Mouse (Mus musculus) heart, embryonic 14.5 days (tissue): ENCODE data around the gene Gsc. TPM values are rescaled to one million over a fixed set of nuclear protein-coding genes. Genes with fewer than 3 reads are reported as not detected.

ENCODE experiments used
- ATAC-seq: fragments of 200-750 bp; cut with Nextera tagmentation; 2 replicates; pipeline ENCODE4 v1.8.0; 2017; ENCODE audit warnings: low read depth, moderate TSS enrichment; ENCODE audit not compliant: insufficient number of reproducible peaks, insufficient read depth, low FRiP score
- H3K27ac ChIP-seq, 2 experiments: fragments of 200-500 bp in 1 of 2; fragments of 300-500 bp in 1 of 2; sonication (generic) in 1 of 2; replicated peaks in 1 of 2; 2 replicates each; pipeline ENCODE4 v1.5.1; 2012 to 2014; ENCODE audit warnings: low read depth in 2 of 2, low read length in 2 of 2, control low read depth in 1 of 2, mild to moderate bottlenecking in 1 of 2, mixed read lengths in 1 of 2; ENCODE audit not compliant: control insufficient read depth in 1 of 2, insufficient read depth in 1 of 2
- H3K27me3 ChIP-seq: fragments of 300-500 bp; sonication (generic); 2 replicates; pipeline ENCODE4 v1.6.1; 2014; ENCODE audit warnings: mild to moderate bottlenecking, low read length, control low read depth; ENCODE audit not compliant: control insufficient read depth, insufficient read depth
- H3K36me3 ChIP-seq: fragments of 300-500 bp; sonication (generic); 2 replicates; pipeline ENCODE4 v1.6.1; 2014; ENCODE audit warnings: mild to moderate bottlenecking, control low read depth, low read length, mixed read lengths; ENCODE audit not compliant: control insufficient read depth, insufficient read depth
- H3K4me1 ChIP-seq, 2 experiments: fragments of 200-500 bp in 1 of 2; fragments of 300-500 bp in 1 of 2; sonication (generic) in 1 of 2; 2 replicates each; pipeline ENCODE4 v1.6.1; 2012 to 2014; ENCODE audit warnings: low read length in 2 of 2, control low read depth in 1 of 2, mixed read lengths in 1 of 2; ENCODE audit not compliant: control insufficient read depth in 2 of 2, insufficient read depth in 2 of 2
- H3K4me2 ChIP-seq: fragments of 300-500 bp; sonication (generic); 2 replicates; pipeline ENCODE4 v1.6.1; 2014; ENCODE audit warnings: mild to moderate bottlenecking, low read length
- H3K4me3 ChIP-seq, 2 experiments: fragments of 200-500 bp in 1 of 2; fragments of 300-500 bp in 1 of 2; sonication (generic) in 1 of 2; 2 replicates each; pipeline ENCODE4 v1.5.1; 2012 to 2014; ENCODE audit warnings: low read length in 2 of 2, mild to moderate bottlenecking in 2 of 2, control low read depth in 1 of 2, low read depth in 1 of 2, moderate library complexity in 1 of 2; ENCODE audit not compliant: control insufficient read depth in 1 of 2, insufficient read depth in 1 of 2
- H3K9ac ChIP-seq: fragments of 300-500 bp; sonication (generic); 2 replicates; pipeline ENCODE4 v1.6.1; 2014; ENCODE audit warnings: mild to moderate bottlenecking, low read length
- H3K9me3 ChIP-seq: fragments of 300-500 bp; sonication (generic); 2 replicates; pipeline ENCODE4 v1.6.1; 2016; ENCODE audit warnings: low read length, control low read depth; ENCODE audit not compliant: control insufficient read depth
- WGBS: fragments of 180-500 bp; shearing (Covaris S2); extraction: QIAGEN DNeasy Blood & Tissue Kit; methylation state at CpG from one replicate; pipeline ENCODE4 v1.1.7; 2014; 5-methylcytosine and 5-hydroxymethylcytosine counted together
- polyA plus RNA-seq: library from polyadenylated mRNA; unstranded; fragments of >200 nt; fragmentation: Nextera tagmentation; extraction: Ambion mirVana; gene quantifications from 2 replicates; pipeline ENCODE4 v1.2.1, GENCODE M21; 2014

Gene Gsc
- polyA plus RNA-seq, 1 experiment from 2014 or later: not detected

DNA sequence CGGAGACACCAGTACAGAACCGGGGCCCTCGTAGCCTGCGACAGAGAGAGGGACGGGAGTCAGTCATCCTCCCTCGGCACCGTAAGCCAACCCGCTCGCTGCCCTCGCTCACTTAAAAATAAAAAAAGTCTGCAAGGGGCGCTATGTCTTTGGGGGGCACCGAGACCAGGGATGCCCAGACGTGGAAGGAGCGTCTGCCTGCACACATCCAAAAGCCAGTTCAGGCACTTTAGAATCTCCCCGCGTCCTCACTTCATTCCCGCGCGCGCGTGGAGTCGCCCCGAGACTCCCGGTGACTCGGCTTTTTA is 958 bp downstream of the Gsc start:
- Histone ChIP-seq H3K27ac (no peak overlapping the region), H3K36me3 (no peaks in the 10 kb centered on the region), H3K4me1 (peaks cover 10 to 30% of the 10 kb centered on the region in 2 experiments), H3K27me3 (peaks cover 76% of the 10 kb centered on the region), H3K4me3 (peak overlapping the region in 1 of 2 experiments; percentile 63; a peak in 2 of 4 replicates), H3K9ac (no peak overlapping the region), H3K4me2 (peak overlapping the region; percentile 96), H3K9me3 (no peaks in the 10 kb centered on the region)
- ATAC-seq: no peak
- WGBS: 1% methylated on average over 25 of the region's 25 CpGs

DNA sequence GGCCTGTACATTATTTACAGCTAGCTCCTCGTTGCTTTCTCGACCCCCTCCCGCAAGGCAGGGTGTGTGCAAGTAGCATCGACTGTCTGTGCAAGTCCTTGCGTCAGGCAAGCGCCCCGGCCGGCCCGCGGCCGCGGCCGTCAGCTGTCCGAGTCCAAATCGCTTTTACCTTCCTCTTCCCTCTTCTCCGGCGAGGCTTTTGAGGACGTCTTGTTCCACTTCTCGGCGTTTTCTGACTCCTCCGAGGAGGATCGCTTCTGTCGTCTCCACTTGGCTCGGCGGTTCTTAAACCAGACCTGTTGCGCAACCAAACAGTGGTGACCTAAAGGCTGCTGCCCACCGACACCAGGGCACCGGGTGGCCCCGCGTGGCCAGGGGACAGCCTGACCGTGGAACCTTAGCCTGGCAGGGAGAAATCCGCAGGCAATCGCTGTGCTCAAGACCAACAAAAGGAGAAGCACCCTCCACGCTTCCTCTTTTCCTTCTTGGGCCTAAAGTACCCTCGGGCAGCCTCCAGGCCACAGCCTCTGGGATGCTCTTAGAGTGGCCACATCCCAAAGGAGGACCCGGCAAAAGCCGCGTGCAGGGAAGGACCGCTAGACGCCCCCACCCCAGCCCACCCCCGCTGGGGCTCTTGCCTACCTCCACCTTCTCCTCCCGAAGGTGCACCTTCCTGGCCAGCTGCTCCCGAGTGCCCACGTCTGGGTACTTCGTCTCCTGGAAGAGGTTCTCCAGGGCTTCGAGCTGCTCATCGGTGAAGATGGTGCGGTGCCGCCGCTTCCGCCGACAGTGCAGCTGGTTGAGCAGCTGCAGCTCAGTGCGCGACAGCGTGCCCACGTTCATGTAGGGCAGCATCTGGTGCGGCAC is 1.5 kb downstream of the Gsc start:
- H3K4me2 ChIP-seq: peak overlapping the region; percentile 96
- peaks cover 71% of the 10 kb centered on the region for H3K27me3 ChIP-seq
- no peak for ATAC-seq
- no peak overlapping the region for H3K27ac ChIP-seq
- H3K9me3 ChIP-seq: no peaks in the 10 kb centered on the region
- H3K4me1 ChIP-seq: peaks cover 10 to 30% of the 10 kb centered on the region in 2 experiments
- 4% methylated on average over 57 of the region's 57 CpGs for WGBS
- H3K4me3 ChIP-seq: peak overlapping the region; percentile 18 to 63; a peak in 3 of 4 replicates
- H3K36me3 ChIP-seq: no peaks in the 10 kb centered on the region
- H3K9ac ChIP-seq: no peak overlapping the region

DNA sequence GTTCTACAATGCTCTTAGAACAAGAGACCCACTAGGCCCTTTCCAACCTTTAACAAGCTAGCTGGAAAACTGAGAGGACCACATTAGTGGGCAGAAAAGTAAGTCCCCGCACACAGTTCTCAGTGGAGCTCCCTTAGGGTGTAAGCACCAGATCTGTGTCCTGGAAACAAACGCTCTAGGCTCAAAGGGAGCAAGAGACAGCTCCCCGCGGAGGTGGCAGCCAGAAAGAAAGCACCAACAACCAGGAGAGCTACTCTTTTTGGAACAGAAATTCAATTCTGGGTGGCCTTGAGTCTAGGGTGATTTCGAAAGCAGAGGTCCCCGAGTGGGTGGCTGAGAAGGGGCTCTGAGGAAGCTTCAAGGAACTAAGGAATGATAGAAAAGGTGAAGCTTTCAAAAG is 2.5 kb downstream of the Gsc start:
- WGBS: 53% methylated on average over 6 of the region's 6 CpGs
- Histone ChIP-seq H3K27me3 (peaks cover 61% of the 10 kb centered on the region), H3K4me2 (no peak overlapping the region), H3K4me3 (no peak overlapping the region), H3K36me3 (no peaks in the 10 kb centered on the region), H3K9me3 (no peaks in the 10 kb centered on the region), H3K4me1 (peaks cover 13 to 35% of the 10 kb centered on the region in 2 experiments), H3K9ac (no peak overlapping the region), H3K27ac (no peak overlapping the region)
- ATAC-seq: no peak

DNA sequence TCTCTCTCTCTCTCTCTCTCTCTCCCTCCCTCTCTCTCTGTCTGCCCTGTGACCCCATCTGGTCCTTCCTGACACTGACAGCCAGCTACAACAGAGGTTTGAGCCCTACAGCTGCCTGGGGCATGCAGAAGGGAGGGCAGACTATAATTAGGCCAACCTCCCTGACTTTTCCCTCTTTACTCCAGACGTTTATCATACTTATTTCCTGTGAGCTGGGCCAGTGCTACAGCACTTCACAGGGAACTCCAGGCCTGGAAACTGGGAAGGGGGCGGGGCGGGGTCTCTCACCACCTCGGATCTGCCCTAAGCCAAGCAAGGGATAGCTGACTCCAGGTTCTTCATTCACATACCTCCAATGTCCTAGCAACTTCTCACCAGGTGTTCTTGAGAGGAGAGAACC is 4.3 kb downstream of the Gsc start:
- 1% methylated on average over 4 of the region's 4 CpGs for WGBS
- H3K36me3 ChIP-seq: no peaks in the 10 kb centered on the region
- peaks cover 11 to 35% of the 10 kb centered on the region in 2 experiments for H3K4me1 ChIP-seq
- no peak overlapping the region for H3K4me2 ChIP-seq
- 0 out of 4 replicates have a peak overlapping the region, but pooled peaks of 1 of the 2 experiments have one; percentile 24 for H3K27ac ChIP-seq
- H3K9ac ChIP-seq: no peak overlapping the region
- no peak overlapping the region for H3K4me3 ChIP-seq
- H3K27me3 ChIP-seq: peaks cover 46% of the 10 kb centered on the region
- no peaks in the 10 kb centered on the region for H3K9me3 ChIP-seq
- ATAC-seq: no peak; the same call in 1 of the 2 replicates

DNA sequence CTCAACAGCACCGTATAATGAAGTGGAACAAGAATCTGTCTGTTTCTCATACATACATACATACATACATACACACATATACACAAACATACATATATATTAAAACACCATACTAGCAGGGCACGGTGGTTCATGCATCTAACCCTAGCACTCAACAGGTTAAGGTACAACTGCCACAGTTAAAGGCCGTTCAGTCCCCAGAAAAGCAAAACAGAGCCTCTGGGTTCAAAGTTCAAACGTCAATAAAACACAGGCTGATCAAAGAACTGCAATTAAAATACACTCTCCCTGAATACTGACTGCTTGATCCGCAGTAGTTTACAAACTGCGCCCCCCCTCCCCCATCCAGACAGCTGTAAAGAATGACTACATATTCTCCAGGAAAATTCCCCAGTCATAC is 5.8 kb downstream of the Gsc start:
- Histone ChIP-seq H3K27ac (no peak overlapping the region), H3K9me3 (no peaks in the 10 kb centered on the region), H3K36me3 (no peaks in the 10 kb centered on the region), H3K9ac (no peak overlapping the region), H3K27me3 (peaks cover 34% of the 10 kb centered on the region), H3K4me3 (no peak overlapping the region), H3K4me2 (no peak overlapping the region), H3K4me1 (peaks cover 11 to 26% of the 10 kb centered on the region in 2 experiments)
- 69% methylated on average over 6 of the region's 6 CpGs for WGBS
- ATAC-seq: no peak

DNA sequence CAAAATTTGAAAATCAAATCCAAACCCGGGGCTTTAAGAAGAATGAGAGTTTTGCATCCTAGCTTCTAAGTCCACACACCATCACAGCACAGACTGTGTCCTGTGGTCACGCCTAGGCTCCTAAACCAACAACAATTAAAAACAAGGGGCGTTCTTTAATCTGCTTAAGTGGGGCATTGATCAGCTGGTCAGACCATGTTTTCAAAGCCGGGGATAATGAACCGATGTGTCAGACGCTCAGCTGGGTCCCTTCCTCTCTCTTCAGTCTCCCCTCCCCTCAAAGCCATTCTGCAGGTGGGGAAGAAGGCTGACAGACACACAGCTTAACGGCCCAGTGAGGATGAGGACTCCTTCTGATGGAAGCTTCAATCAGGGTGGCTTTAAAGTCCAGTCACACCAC is 6.2 kb downstream of the Gsc start:
- ATAC-seq: no peak
- no peak overlapping the region for H3K4me2 ChIP-seq

GRCm38 (mm10) chr12:104461372-104461771 is 11.8 kb downstream of the Gsc start:
- H3K27ac ChIP-seq: no peak overlapping the region
- H3K36me3 ChIP-seq: no peaks in the 10 kb centered on the region
- no peak for ATAC-seq
- peaks cover 12% of the 10 kb centered on the region for H3K27me3 ChIP-seq
- no peak overlapping the region for H3K4me3 ChIP-seq
- peaks cover 4 to 5% of the 10 kb centered on the region in 2 experiments; a peak in 1 of 4 replicates for H3K4me1 ChIP-seq
- H3K4me2 ChIP-seq: no peak overlapping the region
- WGBS: 38% methylated on average over 8 of the region's 8 CpGs
- no peaks in the 10 kb centered on the region for H3K9me3 ChIP-seq
- no peak overlapping the region for H3K9ac ChIP-seq

More for the DNA sequence above, 6.2 kb downstream of the Gsc start:
- Histone ChIP-seq H3K27me3 (peaks cover 29% of the 10 kb centered on the region), H3K4me3 (no peak overlapping the region), H3K27ac (no peak overlapping the region), H3K9me3 (no peaks in the 10 kb centered on the region), H3K9ac (no peak overlapping the region), H3K36me3 (no peaks in the 10 kb centered on the region), H3K4me1 (peaks cover 10 to 22% of the 10 kb centered on the region in 2 experiments)
- WGBS: 45% methylated on average over 7 of the region's 7 CpGs
